24 mouse cellular contexts compared by ENCODE assay signal in genomic region chr4:141222752-141223151, GRCm38 (mm10). TPM values are rescaled to one million over a fixed set of nuclear protein-coding genes. Genes with fewer than 3 reads are reported as not detected.
DNase-seq lines count a peak whose midpoint lies in the region; ATAC-seq and TF ChIP-seq lines count a peak whose summit lies in the region.
"Had no signal": no experiment of that assay in that cellular context is flagged by ENCODE, and none has a peak within 500 bp of the region (broad histone marks: within the 10 kb centered on the region; RNA-seq: fewer than 3 reads in every experiment).

No protein-coding gene starts in this region.

- DNase-seq in MEL (ENCODE audit: low read depth, low spot score): no peak
- no peak for DNase-seq in thymus, postnatal 4 days
- no peak for DNase-seq in embryo, embryonic 11 days
- no peak for DNase-seq in forebrain, postnatal 0 days
- DNase-seq: adrenal gland, adult 8-10 months; adrenal gland, postnatal 14 days; adrenal gland, postnatal 36 days; B cell, adult 2 months; cerebellum, adult 11-12 months; cerebellum, adult 2 months; cerebellum, adult 9-10 months; cerebellum, postnatal 10 days; cerebellum, postnatal 25 days had no signal

- no peak for TF ChIP-seq EP300 in MEL (IDR thresholded peaks at IDR 0.05; ENCODE audit: low read depth in 1 of 2, low read length in 2 of 2)

- no peaks in the 10 kb centered on the region for H3K79me2 ChIP-seq in MEL (ENCODE audit: control insufficient read depth, insufficient read depth, low read length, poor library complexity)

- no peak overlapping the region for H3K27ac ChIP-seq in MEL (ENCODE audit: control insufficient read depth, low read depth, low read length)
- no peak overlapping the region for H3K27ac ChIP-seq in forebrain, postnatal 0 days (ENCODE audit: low read depth, low read length)
- H3K27ac ChIP-seq: embryonic facial prominence, embryonic 13.5 days; embryonic facial prominence, embryonic 15.5 days; forebrain, embryonic 10.5 days; forebrain, embryonic 12.5 days had no signal

- TF ChIP-seq CTCF in MEL (IDR thresholded peaks at IDR 0.05 in 2 of 3, conservative IDR thresholded peaks at IDR 0.05 in 1 of 3; ENCODE audit: control insufficient read depth in 1 of 3, insufficient read depth in 1 of 3, low read depth in 2 of 3, low read length in 3 of 3, poor library complexity in 1 of 3, severe bottlenecking in 1 of 3): no peak
- no peak for TF ChIP-seq CTCF in forebrain, postnatal 0 days (IDR thresholded peaks at IDR 0.05; ENCODE audit: low read depth)

- ATAC-seq in megakaryocyte, adult 5-6 weeks (ENCODE audit: poor library complexity, severe bottlenecking): peak; percentile 72
- no peak for ATAC-seq in forebrain, postnatal 0 days
- ATAC-seq: CD4-positive, CD25-positive, alpha-beta regulatory T cell, adult 4 months; forebrain, embryonic 14.5 days; forebrain, embryonic 16.5 days had no signal

- no peaks in the 10 kb centered on the region for H3K27me3 ChIP-seq in MEL (ENCODE audit: control insufficient read depth in 1 of 2, insufficient read depth in 2 of 2, low read length in 2 of 2)
- H3K27me3 ChIP-seq in forebrain, postnatal 0 days (ENCODE audit: insufficient read depth, low read length): no peaks in the 10 kb centered on the region
- H3K27me3 ChIP-seq: CH12.LX; embryonic facial prominence, embryonic 13.5 days; embryonic facial prominence, embryonic 15.5 days; forebrain, embryonic 12.5 days had no signal

- H3K4me3 ChIP-seq in MEL (ENCODE audit: control insufficient read depth in 1 of 2, insufficient read depth in 1 of 2, low read depth in 2 of 2, low read length in 2 of 2): no peak overlapping the region
- H3K4me3 ChIP-seq in forebrain, postnatal 0 days (ENCODE audit: low read depth, low read length): no peak overlapping the region
- H3K4me3 ChIP-seq: embryonic facial prominence, embryonic 13.5 days; embryonic facial prominence, embryonic 15.5 days; erythroblast, embryonic 14.5 days; forebrain, embryonic 10.5 days; forebrain, embryonic 12.5 days had no signal

- TF ChIP-seq POLR2A in MEL (IDR thresholded peaks at IDR 0.05; ENCODE audit: control insufficient read depth in 1 of 2, insufficient read depth in 1 of 2, low read depth in 1 of 2, low read length in 2 of 2, poor library complexity in 1 of 2): no peak

- no peaks in the 10 kb centered on the region for H3K4me1 ChIP-seq in MEL (ENCODE audit: control insufficient read depth in 1 of 2, insufficient read depth in 2 of 2, low read length in 2 of 2)
- H3K4me1 ChIP-seq in forebrain, postnatal 0 days (ENCODE audit: insufficient read depth): no peaks in the 10 kb centered on the region
- H3K4me1 ChIP-seq: embryonic facial prominence, embryonic 13.5 days; embryonic facial prominence, embryonic 15.5 days; forebrain, embryonic 12.5 days had no signal

- 93% methylated on average over 5 of the region's 5 CpGs for WGBS in forebrain, postnatal 0 days

- no peak for TF ChIP-seq RAD21 in MEL (IDR thresholded peaks at IDR 0.05; ENCODE audit: low read depth, low read length)

- H3K9me3 ChIP-seq in MEL (replicated peaks; ENCODE audit: insufficient read depth, low read length): no peaks in the 10 kb centered on the region
- H3K9me3 ChIP-seq in forebrain, postnatal 0 days (ENCODE audit: low read length): no peaks in the 10 kb centered on the region
- H3K9me3 ChIP-seq: embryonic facial prominence, embryonic 13.5 days; embryonic facial prominence, embryonic 15.5 days; forebrain, embryonic 10.5 days; forebrain, embryonic 12.5 days; G1E had no signal

- no peak overlapping the region for H3K9ac ChIP-seq in MEL (ENCODE audit: control insufficient read depth, low read depth, low read length, poor library complexity, severe bottlenecking)
- no peak overlapping the region for H3K9ac ChIP-seq in forebrain, postnatal 0 days
- H3K9ac ChIP-seq: embryonic facial prominence, embryonic 13.5 days; embryonic facial prominence, embryonic 15.5 days; forebrain, embryonic 12.5 days had no signal

- H3K4me2 ChIP-seq in forebrain, postnatal 0 days (ENCODE audit: low read depth): no peak overlapping the region
- H3K4me2 ChIP-seq: embryonic facial prominence, embryonic 13.5 days; embryonic facial prominence, embryonic 15.5 days; forebrain, embryonic 12.5 days had no signal

- H3K36me3 ChIP-seq in MEL (ENCODE audit: control insufficient read depth in 1 of 2, insufficient read depth in 2 of 2, low read length in 2 of 2): no peaks in the 10 kb centered on the region
- peaks cover 9% of the 10 kb centered on the region; the same call in 1 of the 2 replicates for H3K36me3 ChIP-seq in forebrain, postnatal 0 days (ENCODE audit: insufficient read depth)

TF ChIP-seq in MEL, 35 proteins besides CTCF, POLR2A, EP300 and RAD21:
- 0 out of 2 replicates have a peak, but pooled peaks have one; percentile 4 for TF ChIP-seq ZNF384 (IDR thresholded peaks at IDR 0.05; ENCODE audit: low read depth, low read length)
- no peak for TF ChIP-seq POLR2AphosphoS2 (IDR thresholded peaks at IDR 0.05; ENCODE audit: low read length)
- no peak for TF ChIP-seq TBP (IDR thresholded peaks at IDR 0.05; ENCODE audit: low read depth, low read length)
- no peak for TF ChIP-seq USF2 (IDR thresholded peaks at IDR 0.05; ENCODE audit: borderline replicate concordance in 1 of 2, insufficient read depth in 1 of 2, low read depth in 1 of 2, low read length in 2 of 2)
- no peak for TF ChIP-seq UBTF (IDR thresholded peaks at IDR 0.05; ENCODE audit: borderline replicate concordance, insufficient read depth, low read depth, low read length)
TF ChIP-seq in MEL: peak in this region for 1.

RNA-seq across cellular contexts. Expression of gene Rsg1, which starts 9.0 kb away (rescaled TPM):
- total RNA-seq in MEL (2012; rRNA removed): 3.7 and 5.8 TPM in 2 replicates
- polyA plus RNA-seq in MEL (2012; ENCODE audit: insufficient read depth in 1 of 2, insufficient read length in 2 of 2, low read depth in 1 of 2, low replicate concordance in 2 of 2, missing spikeins in 1 of 2): 1 to 10 TPM in 1 of 2 experiments, not detected in 1; 4.8 TPM
- total RNA-seq in megakaryocyte, adult 5-6 weeks (2015): not detected in 2 replicates
- 0.77 and 0.95 TPM in 2 replicates for total RNA-seq in megakaryocyte, adult 5-6 weeks (2017)
- 4.5 and 6.9 TPM in 2 replicates for total RNA-seq in forebrain, postnatal 0 days (2014; rRNA removed)
- 3.7 and 5.2 TPM in 2 replicates for polyA plus RNA-seq in forebrain, postnatal 0 days (2015; fragmentation: Nextera tagmentation; extraction: Ambion mirVana)
- polyA plus RNA-seq: erythroblast, embryonic 14.5 days had no signal

RNA-seq across cellular contexts. Expression of gene Arhgef19, which starts 16.5 kb away (rescaled TPM):
- 0.03 TPM in 1 of 2 replicates, not detected in the other for total RNA-seq in MEL (2012; rRNA removed)
- polyA plus RNA-seq in MEL (2012; ENCODE audit: insufficient read depth in 1 of 2, insufficient read length in 2 of 2, low read depth in 1 of 2, low replicate concordance in 2 of 2, missing spikeins in 1 of 2): under 1 TPM in 1 of 2 experiments, not detected in 1; 0.78 TPM
- not detected in 2 replicates for total RNA-seq in megakaryocyte, adult 5-6 weeks (2015)
- not detected in 2 replicates for total RNA-seq in megakaryocyte, adult 5-6 weeks (2017)
- 0.95 and 1.6 TPM in 2 replicates for total RNA-seq in forebrain, postnatal 0 days (2014; rRNA removed)
- polyA plus RNA-seq in forebrain, postnatal 0 days (2015; fragmentation: Nextera tagmentation; extraction: Ambion mirVana): 0.52 and 0.90 TPM in 2 replicates
- total RNA-seq: G1E had no signal
- polyA plus RNA-seq: CD4-positive, CD25-positive, alpha-beta regulatory T cell, adult 4 months; G1E had no signal
